Mouse (Mus musculus) kidney, adult 18-20 months (tissue): ENCODE data around the gene Dlgap1.
"Not testable (repeated sequence)": the region's sequence is repeated elsewhere in the genome, so short reads cannot be mapped to it uniquely, and the experiment has no call there.

Source experiments
- DNase-seq: peaks from one replicate; pipeline ENCODE4 v3.0.0; 2021

Gene Dlgap1

DNA sequence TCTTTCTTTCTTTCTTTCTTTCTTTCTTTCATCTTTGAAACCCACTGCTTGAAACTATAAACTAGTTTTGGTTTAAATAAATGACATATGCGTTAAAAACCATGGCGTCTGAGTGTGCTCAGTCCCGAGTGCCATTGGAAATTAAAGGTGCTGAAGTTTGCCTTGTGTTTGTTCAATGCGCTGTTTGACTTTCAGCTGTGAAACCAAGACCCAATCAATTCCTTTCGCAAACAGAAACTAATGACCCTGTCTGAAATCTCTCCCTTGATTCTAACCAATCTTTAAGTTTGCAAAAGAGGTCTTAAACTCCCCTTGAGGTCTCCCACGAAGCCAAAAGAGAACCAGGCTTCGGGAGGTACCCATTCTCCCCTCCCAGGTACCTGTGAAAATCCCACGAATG, 854.2 kb downstream of the Dlgap1 start:
- DNase-seq, result no peak

- no peak for DNase-seq
Measured at GRCm38 (mm10) chr17:70826227-70826626, 857.4 kb downstream of the Dlgap1 start.

- not testable (repeated sequence) for DNase-seq
Measured at GRCm38 (mm10) chr17:70827463-70828179, 858.7 kb downstream of the Dlgap1 start.

GRCm38 (mm10) chr17:70828180-70828528, 859.3 kb downstream of the Dlgap1 start:
- no peak for DNase-seq

DNA sequence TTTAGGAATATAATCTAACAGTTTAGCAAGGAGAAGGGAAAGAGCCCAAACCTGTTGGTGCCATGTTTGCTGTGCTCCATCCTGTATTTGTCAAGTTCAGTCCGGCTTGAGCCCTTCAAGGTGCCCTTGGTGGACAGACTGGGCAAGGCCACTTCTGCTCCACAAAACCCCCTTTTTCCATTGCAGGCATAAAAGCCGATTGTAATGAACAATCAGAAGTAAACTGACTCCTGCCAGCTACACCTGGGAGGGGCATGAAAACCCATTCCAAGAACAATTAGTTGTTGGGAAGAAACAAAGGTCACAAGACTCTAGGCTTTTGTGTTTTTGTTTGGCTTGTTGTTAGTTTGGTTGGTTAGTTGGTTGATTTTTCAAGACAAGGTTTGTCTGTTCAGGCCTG, 859.7 kb downstream of the Dlgap1 start:
- DNase-seq, result no peak

GRCm38 (mm10) chr17:70829217-70829616, 860.3 kb downstream of the Dlgap1 start:
- DNase-seq, result no peak

DNA sequence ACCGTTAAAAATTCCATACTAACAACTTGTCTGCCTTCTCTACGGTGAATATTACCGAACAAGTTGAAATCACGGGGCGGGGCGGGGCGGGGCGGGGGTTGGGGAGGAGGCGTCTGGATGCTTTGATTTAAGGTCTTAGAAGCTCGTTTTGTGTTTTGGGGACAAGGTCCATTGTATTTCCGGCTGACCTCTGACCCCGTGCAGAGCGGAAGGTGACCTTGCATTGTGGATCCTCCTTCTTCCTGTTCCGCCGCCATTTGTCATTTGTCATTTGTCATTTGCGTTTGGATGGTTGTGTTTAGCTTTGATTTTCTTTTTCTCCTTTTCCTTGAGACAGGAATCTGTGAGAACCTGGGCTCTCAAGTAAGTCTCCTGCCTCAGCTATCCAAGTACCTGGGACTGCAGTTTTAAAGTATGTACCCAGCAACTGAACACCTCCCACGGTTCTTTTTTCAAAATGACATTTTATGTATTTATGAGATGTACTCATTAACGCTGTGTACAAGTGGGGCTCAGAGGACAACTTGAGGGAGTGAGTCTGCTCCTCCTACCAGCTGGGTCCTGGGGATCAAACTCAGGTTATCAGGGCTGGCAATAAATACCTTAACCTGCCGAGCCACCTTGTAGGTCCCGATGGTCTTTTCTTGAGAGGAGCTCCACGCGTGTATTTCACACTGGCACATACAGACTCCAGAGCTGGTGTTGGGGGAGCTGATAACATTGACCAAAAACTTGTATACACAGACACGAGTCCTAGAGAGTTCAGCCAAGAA, 861.3 kb downstream of the Dlgap1 start:
- no peak for DNase-seq

- DNase-seq, result no peak
Measured at GRCm38 (mm10) chr17:70831591-70831990, 862.7 kb downstream of the Dlgap1 start.

- peak; percentile 21 for DNase-seq
Measured at GRCm38 (mm10) chr17:70832544-70832943, 863.7 kb downstream of the Dlgap1 start.

- DNase-seq, result peak; percentile 49
Measured at GRCm38 (mm10) chr17:70834430-70834965, 865.6 kb downstream of the Dlgap1 start.

DNA sequence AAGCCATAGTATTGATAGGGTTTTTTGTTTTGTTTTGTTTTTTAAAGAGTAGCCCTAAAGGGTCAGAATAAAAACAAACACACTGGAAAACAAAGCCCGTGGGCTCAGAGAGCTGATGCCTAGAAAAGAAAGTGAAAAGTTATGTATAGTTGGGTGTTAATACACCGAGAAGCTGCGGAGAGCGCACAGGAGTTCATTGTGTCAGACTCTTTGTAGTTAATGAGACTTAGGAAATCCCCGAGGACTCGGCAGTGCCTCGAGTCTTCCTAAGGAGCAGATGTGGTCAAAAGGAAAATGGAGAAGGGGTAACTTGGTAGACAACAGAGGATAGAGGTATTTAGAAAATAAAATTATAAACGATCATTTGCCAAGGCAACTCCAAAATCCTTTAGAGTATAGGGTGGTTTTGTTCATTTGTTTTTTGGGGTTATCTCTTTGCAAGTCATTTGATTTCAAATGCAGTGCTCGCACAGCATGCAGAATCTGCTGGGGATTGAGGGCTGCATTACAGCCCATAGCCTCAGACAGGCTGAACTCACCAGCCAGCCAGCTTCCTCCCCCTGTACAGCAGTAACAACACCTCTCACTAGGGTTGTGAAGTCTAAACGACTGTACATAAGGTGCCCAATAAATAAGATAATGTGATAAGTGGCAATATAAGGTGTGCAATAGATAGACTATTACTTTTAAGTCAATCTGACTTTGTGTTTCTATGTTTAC, 866.4 kb downstream of the Dlgap1 start:
- DNase-seq, result no peak

GRCm38 (mm10) chr17:70836820-70837219, 867.9 kb downstream of the Dlgap1 start:
- DNase-seq, result no peak

GRCm38 (mm10) chr17:70837474-70837873, 868.6 kb downstream of the Dlgap1 start:
- DNase-seq, result not testable (repeated sequence)

- DNase-seq, result no peak
Measured at GRCm38 (mm10) chr17:70838031-70838430, 869.2 kb downstream of the Dlgap1 start.

GRCm38 (mm10) chr17:70838533-70838932, 869.7 kb downstream of the Dlgap1 start:
- no peak for DNase-seq

DNA sequence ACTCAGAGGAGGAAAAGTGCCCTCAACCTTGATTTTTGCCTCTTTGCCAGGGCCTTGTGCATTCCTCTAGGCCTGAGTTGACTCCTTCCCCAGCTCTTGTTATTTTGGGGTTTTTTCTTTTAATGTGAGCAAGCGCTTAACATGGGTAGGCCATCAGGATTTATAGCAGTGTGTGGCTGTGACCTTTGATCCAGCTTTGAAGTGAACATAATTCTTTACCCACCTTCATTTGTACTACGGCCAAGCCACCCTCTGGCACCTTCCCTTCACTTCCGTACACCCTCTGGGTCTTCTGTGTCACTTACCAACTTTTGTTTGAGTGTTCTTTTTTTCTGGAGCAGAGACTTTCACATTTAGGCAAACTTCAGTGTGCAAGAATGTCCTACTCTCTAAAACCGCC, 874.4 kb downstream of the Dlgap1 start:
- peak; percentile 15 for DNase-seq

- DNase-seq, result peak; percentile 47
Measured at GRCm38 (mm10) chr17:70844971-70845370, 876.1 kb downstream of the Dlgap1 start.

- no peak for DNase-seq
Measured at GRCm38 (mm10) chr17:70845543-70845942, 876.7 kb downstream of the Dlgap1 start.

- DNase-seq, result peak; percentile 21
Measured at GRCm38 (mm10) chr17:70846111-70846644, 877.3 kb downstream of the Dlgap1 start.

DNA sequence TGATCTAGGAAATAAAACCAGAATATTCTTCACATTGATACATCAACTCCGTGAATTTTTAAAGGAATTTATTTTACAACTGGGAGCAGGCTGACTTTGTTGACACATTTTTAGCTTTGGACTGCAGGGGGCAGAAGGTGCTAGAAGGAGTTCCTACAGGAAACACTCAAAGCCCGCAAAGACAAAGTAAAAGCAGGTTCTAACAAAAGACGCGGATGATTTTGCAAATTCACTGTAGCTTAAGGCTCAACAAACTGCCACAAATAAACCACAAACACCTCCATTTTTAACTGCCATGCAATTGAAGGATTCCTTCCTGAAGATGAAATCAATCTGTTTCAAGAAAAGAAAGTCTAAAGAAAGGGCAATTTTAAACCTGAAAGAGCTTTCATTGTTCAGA, 878.2 kb downstream of the Dlgap1 start:
- peak; percentile 46 for DNase-seq

DNA sequence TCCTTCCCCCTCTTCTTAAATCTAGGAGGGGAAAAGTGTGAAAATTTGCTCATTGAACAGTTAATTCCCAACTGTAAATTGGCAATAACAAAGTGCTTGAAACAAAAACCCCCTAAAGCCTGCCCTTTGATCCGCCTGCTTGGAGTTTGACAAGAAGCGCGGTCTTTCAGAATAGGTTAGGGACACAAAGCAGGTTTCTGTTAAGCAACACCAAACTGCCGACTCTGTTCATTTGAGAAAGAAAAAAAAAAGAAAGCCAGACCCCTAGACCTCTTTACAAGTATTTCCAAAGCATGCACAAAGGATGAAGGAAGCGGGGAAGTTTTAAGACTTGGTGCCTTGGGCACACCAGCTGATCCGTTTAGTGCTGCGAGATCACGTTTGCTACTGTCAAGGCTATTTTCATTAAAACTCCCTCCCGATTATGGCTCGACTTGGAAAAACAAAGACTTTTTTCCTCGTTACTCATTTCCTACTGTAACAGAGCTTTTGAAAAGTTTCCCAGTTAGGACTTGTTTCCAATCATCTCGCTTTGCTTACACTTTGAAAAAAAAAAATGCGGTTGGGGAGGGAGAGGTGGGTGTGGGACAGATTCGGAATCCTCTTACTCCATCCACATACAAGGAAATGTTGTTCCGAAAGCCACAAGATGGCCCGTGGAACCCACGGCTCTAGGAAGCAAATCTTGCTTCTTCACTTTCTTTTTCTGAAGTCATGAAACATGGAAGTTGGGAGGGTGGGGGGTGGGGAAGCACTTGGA, 879.1 kb downstream of the Dlgap1 start:
- DNase-seq, result peak; percentile 22
